Mouse (Mus musculus): Measurements from ENCODE around the gene Rhof. TPM values are rescaled to one million over a fixed set of nuclear protein-coding genes. Genes with fewer than 3 reads are reported as not detected.

The Rhof gene
- total RNA-seq, 2 experiments from 2014 or later: 0.23 to 0.38 TPM

GRCm38 (mm10) chr5:123135471-123136360 is 3.2 kb upstream of the Rhof start:
- DNase-seq: peak; percentile 95

GRCm38 (mm10) chr5:123134875-123135382 is 2.4 kb upstream of the Rhof start:
- no peak for DNase-seq

- DNase-seq: peak; percentile 79
These were observed 1.8 kb upstream of the Rhof start for GRCm38 (mm10) chr5:123134186-123134874.

DNA sequence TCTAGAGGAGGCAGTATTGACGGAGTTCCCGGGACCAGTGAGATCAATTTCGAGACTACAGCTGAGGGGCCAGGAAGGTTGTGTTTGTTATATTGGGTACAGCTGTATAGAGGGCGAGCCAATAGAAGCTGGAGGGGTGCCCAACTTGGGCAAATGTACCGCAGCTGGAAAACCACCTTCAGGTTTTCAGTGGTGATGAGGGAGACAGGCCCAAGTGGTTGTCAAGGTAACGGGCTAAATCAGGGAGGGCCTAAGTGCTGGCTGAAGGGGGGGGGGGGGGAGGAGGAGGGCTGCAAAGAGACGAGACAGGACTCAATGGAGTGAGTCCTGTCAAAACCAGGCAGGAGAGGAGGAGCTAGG is 1.3 kb upstream of the Rhof start:
- no peak for DNase-seq

DNA sequence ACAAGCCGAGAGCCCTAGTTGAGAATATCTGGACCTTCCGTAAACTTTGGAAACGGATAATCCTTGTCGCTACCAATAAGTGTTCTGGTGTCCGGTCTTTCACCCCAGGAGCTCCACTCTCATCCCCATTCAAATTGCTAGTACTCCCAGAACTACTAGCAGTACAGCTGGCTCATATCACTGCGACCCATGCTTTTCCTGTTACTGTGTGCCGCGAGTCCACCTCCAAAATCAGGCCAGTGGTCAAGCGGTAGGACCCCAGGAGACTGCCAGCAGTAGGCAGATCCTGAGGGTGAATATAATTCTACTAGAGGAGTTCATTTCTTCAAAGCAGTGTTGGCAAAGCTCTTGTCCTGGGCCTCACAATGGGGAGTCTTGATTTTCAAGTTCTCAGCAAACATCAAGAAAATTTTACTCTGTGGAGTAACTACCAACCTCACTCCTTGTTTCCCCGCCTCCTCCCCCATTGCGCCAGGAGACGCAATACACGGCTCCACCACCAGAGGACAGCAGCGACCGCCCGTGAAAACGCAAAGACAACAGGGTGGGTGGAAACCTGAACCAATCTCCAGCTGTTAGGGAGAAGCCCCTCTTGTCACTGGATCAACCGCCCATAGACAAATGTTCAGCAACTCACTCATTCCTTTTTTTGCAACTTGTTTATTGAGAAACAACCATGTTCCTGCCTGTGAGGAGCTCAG is 741 bp upstream of the Rhof start:
- peak; percentile 82 for DNase-seq

- DNase-seq: no peak
These were observed 1.7 kb downstream of the Rhof start for GRCm38 (mm10) chr5:123130814-123131148.

DNA sequence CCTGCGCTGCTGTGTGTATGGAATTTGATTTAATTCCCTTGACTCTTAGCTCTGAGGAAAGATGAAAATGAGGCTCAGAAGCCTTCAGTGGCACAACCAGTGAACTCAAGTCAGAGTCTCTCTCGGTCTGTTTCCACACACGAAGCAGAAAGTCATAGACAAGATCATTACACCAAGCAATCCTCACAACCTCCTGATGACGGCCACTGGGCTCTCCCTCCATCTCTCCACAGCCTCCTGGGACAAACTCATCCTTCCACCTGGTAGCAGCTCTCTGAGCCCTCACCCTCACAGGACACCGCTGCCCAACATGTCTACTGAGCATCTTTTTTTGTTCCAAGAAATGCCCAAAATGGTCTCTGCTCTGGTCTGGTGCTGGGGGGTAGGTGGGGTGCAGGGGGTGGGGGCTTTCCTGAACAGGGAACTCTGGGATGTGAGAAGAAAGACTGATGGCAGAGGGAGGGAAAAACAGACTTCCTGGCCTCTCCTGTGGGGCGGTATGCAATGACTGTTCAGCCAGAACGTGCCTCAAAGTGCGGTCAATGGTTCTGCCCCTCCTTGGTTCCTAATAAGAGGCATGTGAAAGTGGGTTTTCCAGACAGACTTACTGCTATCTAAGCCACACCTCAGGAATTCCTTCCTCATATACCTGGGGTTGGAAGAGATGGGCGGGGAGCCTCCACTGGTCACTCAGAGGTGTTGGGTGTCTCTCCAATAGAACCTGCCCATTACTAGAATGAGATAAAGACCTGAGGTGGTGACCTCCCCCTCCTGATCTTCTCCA is 2.3 kb downstream of the Rhof start:
- no peak for DNase-seq

- no peak for DNase-seq
These were observed 3.2 kb downstream of the Rhof start for GRCm38 (mm10) chr5:123129170-123129757.

DNA sequence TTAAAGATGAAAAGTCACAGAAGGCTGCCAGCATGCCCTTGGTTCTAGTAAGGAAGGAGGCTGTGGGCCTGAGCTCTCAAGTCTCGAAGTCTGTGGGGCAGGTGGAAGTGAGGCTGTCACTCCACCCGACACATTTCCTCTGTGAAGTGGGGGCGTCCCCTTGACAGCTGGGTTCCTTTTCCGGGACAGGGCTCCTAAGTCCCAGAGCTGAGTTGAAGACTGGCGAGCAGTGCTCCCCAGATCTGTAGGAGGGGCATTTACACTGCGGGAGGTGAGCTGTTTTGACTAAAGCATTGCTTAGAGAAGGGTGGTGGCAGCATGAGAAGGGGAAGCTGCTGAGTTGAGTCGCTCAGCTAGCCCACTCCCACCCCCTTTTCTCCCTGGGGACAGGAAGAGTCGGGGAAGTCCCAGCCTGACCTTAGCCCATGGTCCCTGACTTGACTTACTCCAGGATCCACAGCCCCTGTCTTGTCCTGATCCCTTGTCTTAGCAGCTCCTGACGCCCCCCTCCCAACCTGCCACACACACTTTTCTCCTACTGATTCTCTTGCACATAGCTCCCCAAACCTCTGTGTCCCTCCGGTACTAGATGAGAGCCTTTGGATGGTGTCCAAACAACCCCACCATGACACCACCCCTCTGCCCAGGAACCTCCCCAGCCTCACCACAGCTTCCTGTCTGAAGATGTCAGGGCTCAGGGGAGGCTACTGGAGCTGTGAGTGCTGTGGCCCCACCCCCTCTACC is 3.9 kb downstream of the Rhof start:
- DNase-seq: no peak

DNA sequence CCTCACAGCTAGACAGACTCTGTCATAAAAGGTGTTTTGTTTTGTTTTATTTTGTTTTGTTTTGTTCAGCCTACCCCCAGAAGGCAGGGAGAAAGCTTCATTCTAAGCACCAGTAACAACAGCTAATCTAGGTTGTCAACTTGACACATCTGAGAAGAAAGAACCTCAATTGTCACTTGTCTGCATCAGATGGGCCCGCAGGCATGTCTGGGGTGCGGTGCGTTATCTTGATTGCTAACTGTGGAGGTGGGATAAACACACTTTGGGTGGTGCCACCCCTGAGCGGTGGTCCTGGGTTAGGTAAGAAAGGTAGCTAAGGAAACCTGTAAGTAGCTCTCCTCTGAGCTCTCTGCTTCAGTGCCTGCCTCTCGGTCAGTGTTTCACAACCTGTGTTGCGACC is 5.5 kb downstream of the Rhof start:
- DNase-seq: no peak

DNA sequence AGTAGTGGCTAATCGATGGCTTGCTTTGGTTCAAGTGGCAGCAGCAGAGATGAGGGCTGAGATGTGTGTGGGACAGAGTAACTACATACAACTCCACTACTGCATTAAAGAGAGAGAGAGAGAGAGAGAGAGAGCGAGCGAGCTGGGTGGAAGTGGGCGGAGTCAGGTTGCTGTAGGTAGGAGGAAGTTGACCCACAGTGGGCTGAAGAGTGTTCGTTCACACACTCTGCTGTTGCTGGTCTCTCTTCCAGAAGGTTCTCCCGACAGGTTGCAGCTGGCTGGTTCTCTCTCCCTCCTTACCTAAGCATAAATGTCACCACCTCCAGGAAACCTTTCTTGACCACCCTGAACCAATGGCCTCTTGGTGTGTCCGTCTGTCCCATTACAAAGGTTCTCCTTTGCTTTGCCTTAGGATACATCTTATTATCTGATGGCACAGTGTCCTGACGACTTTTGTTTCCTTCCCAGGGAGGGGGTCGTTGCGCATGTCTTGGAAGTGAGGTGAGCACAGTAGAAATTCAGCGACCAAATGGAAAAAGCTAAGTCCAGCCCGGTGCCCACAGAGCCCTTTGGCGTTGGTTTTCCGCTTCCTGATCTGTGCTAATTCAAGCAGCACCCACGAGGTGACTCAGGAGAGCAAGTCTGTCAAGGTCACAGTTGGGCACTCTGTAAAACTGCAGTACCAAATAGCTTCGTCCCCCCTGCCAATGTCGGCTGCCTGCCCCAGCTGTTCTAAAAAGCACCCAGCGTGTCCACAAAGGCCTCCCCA is 6.7 kb downstream of the Rhof start:
- DNase-seq: no peak

DNA sequence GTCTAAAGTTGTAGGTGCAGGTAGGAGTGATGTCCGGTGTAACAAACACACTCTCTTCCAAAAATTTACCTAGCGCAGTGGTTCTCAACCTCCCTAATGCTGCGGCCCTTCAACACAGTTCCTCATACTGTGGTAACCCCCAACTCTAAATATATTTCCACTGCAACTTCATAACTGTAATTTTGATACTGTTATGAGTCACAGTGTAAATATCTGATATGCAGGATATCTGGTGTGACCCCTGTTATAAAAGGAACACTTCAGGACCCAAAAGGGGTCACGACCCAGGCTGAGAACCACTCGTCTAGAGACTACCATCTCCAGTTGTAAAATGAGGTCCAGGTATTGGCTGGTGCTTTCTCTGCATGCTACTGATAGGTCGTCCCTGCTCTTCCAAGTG is 7.4 kb downstream of the Rhof start:
- DNase-seq: no peak

DNA sequence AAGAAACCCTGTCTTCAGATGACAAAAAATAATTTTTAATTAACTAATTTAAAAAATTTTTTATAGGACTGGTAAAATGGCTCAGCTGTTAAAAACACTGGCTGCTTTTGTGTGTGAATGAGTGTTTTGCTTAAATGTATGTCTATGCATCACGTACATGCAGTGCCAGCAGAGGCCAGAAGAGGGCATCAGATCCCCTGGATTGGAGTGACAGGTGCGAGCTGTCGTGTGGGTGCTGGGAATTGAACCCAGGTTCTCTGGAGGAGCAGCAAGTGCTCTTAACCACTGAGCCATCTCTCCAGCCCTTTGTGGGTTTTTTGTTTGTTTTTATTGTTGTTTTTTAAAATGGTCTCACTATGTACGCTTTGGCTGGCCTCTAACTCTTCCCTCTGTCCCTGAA is 10.3 kb downstream of the Rhof start:
- no peak for DNase-seq

GRCm38 (mm10) chr5:123120624-123121215 is 11.8 kb downstream of the Rhof start:
- DNase-seq: no peak

GRCm38 (mm10) chr5:123118826-123119225 is 13.7 kb downstream of the Rhof start:
- no peak for DNase-seq

DNA sequence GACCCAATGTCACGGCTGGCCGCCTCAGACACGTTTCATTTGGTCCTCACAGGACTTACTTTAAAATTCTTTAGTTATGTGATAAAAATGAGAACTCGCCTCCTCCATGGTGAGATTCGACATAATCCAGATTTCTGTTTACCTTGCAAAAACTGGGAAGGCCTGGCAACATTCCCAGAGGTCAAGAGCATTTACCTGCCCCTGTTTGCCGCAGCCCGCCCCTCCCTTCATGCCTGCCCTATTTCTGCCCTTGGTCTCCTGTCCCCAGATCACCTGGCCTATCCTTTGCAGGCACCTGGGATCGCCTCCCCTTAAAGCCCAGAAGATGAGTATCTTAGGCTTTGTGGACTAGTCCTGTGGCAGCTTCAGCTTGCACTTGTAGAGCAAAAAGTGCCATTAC is 14.7 kb downstream of the Rhof start:
- DNase-seq: no peak

DNA sequence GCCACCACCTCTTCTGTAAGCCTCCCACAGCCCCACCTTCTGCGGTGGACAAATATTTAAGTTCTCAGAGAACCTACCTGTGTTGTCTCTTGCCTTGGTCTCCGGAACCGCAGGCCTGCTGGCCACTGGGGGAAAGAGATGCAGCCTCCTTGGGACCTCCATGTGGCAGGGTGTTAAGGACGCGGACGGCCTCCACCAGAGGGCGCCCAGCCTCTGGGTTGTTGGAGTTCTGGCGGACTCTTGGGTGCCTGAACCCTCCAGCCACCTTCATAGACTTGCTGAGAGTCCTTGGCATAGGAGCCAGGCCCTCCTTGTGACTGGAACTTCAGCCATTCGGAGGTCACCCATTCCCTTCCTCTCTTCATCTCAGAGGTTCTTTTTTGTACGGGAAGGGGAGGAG is 15.2 kb downstream of the Rhof start:
- DNase-seq: peak; percentile 68

DNA sequence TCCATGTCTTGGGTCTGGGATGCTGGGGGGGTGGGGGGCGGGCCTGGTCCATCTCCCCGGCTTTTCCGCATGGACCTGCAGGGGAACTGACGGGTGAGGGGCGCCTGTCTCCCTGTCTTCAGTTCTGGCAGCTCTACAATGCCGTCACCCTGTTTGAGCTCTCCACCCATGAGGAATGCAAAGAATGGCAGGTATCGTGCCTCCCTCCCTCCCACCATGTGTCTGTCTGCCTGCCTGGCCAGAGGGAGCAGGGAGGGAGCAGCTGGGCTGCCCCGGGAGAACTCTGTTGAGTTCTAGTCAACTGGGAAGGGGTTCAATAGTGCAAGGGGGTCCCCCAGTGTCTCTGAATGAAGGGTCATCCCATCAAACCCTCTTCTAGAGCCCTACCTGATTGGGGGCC is 16.4 kb downstream of the Rhof start:
- no peak for DNase-seq

GRCm38 (mm10) chr5:123114924-123115323 is 17.6 kb downstream of the Rhof start:
- DNase-seq: no peak

- DNase-seq: no peak
These were observed 18.4 kb downstream of the Rhof start for GRCm38 (mm10) chr5:123114109-123114508.
